Mouse (Mus musculus) activated CD4-positive, CD25-positive, alpha-beta regulatory T cell, adult 9 weeks (primary cell): ENCODE measurements around the gene Olfr1095. TPM values are rescaled to one million over a fixed set of nuclear protein-coding genes. Genes with fewer than 3 reads are reported as not detected.

Experiments
- polyA plus RNA-seq: library from polyadenylated mRNA; unstranded; fragments of 100-300 nt; shearing (Covaris generic); gene quantifications from one replicate; pipeline ENCODE4 v1.2.1, GENCODE M21; 2017

The Olfr1095 gene
- not detected for polyA plus RNA-seq

GRCm38 (mm10) chr2:86851596-86851995 is at the start of gene Olfr1095:
Gene Olfr1095, minus strand, starts transcription at chr2:86851696.

GRCm38 (mm10) chr2:86892116-86892515 is 40.6 kb upstream of the Olfr1095 start, which contains the start of gene Olfr1097:
Gene Olfr1097, minus strand, starts transcription at chr2:86892216.

GRCm38 (mm10) chr2:86874702-86875101 is 23.2 kb upstream of the Olfr1095 start, which contains the start of gene Gm13723:
Gene Gm13723, minus strand, starts transcription at chr2:86874802.

GRCm38 (mm10) chr2:86824363-86824762 is 27.1 kb downstream of the Olfr1095 start, which contains the start of gene Olfr1094:
Gene Olfr1094, plus strand, starts transcription at chr2:86824663.

GRCm38 (mm10) chr2:86809918-86810317 is 41.6 kb downstream of the Olfr1095 start, which contains the start of gene Olfr141:
Gene Olfr141, minus strand, starts transcription at chr2:86810018.

Other genes with a start within 250 kb of the Olfr1095 start
- gene Olfr1084, start 212.0 kb downstream of the Olfr1095 start, polyA plus RNA-seq: not detected
- gene Olfr1085, start 189.7 kb downstream of the Olfr1095 start, polyA plus RNA-seq: not detected
- not detected for gene Olfr1086, start 171.6 kb downstream of the Olfr1095 start, polyA plus RNA-seq
- not detected for gene Olfr1087, start 153.3 kb downstream of the Olfr1095 start, polyA plus RNA-seq
- gene Olfr1089, start 118.0 kb downstream of the Olfr1095 start, polyA plus RNA-seq: not detected
- gene Olfr1090, start 92.7 kb downstream of the Olfr1095 start, polyA plus RNA-seq: not detected
- gene Olfr1093, start 69.2 kb downstream of the Olfr1095 start, polyA plus RNA-seq: not detected
- not detected for gene Olfr141, start 41.7 kb downstream of the Olfr1095 start, polyA plus RNA-seq
- not detected for gene Olfr1094, start 27.0 kb downstream of the Olfr1095 start, polyA plus RNA-seq
- gene Gm13723, start 23.1 kb upstream of the Olfr1095 start, polyA plus RNA-seq: not detected
- not detected for gene Olfr1097, start 40.5 kb upstream of the Olfr1095 start, polyA plus RNA-seq
- gene Olfr1098, start 72.8 kb upstream of the Olfr1095 start, polyA plus RNA-seq: not detected
- not detected for gene Olfr1099, start 109.0 kb upstream of the Olfr1095 start, polyA plus RNA-seq
- gene Olfr1100, start 128.3 kb upstream of the Olfr1095 start, polyA plus RNA-seq: not detected
- not detected for gene Olfr1101, start 139.5 kb upstream of the Olfr1095 start, polyA plus RNA-seq
- gene Olfr1102, start 146.7 kb upstream of the Olfr1095 start, polyA plus RNA-seq: not detected
- not detected for gene Olfr1104, start 175.4 kb upstream of the Olfr1095 start, polyA plus RNA-seq
- gene Olfr1105, start 184.8 kb upstream of the Olfr1095 start, polyA plus RNA-seq: not detected
- gene Olfr1106, start 200.6 kb upstream of the Olfr1095 start, polyA plus RNA-seq: not detected
- gene Olfr1107, start 224.1 kb upstream of the Olfr1095 start, polyA plus RNA-seq: not detected
- gene Olfr1109, start 244.3 kb upstream of the Olfr1095 start, polyA plus RNA-seq: not detected